Mouse (Mus musculus) liver, postnatal 0 days (tissue): Measurements from ENCODE around the gene Esr1.

Source experiments
- CTCF ChIP-seq: sonication (generic); IDR thresholded peaks from 2 replicates; pipeline ENCODE4 v1.5.1; 2016; ENCODE audit warnings: antibody characterized with exemption, low read depth
- EP300 ChIP-seq: IDR thresholded peaks from 2 replicates; pipeline ENCODE4 v1.6.1; 2016; ENCODE audit warnings: antibody characterized with exemption, low read depth, mild to moderate bottlenecking

DNA sequence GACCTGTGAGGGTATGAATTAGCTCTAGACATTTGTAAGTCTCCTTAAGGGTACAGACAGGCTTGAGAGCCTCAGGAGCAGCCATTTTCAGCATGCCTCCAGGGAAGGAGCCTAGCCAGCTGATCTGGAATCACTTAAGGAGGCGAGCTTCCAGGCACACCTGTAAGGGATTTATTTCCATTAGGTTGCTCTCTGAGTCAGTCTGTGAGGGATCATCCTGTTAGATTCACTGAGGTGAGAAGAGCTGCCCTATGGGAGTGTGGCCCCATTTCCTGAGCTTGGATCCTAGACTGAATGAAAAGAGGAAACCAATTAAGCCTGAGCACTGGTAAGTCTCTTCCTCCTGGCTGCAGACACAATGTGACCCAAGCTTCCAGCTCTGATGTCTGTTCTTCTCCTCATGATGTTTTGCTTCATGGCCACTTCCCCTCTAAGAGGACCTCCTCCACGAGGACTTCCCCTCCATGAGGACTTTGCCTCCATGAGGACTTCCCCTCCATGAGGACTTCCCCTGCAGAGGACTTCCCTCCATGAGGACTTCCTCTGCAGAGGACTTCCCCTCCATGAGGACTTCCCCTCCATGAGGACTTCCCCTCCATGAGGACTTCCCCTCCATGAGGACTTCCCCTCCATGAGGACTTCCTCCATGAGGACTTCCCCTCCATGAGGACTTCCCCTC, 10.5 kb upstream of the Esr1 start:
- TF ChIP-seq CTCF (no peak), EP300 (no peak)
